Mouse (Mus musculus) urinary bladder, postnatal 36 days (tissue): ENCODE results near the gene Kidins220.

ENCODE experiments used
- DNase-seq, 2 experiments: peaks; one replicate each; pipeline ENCODE4 v3.0.0; 2022; ENCODE audit warnings: low spot score in 2 of 2, mixed read lengths in 1 of 2

Kidins220 gene

GRCm38 (mm10) chr12:25109971-25110681 lies 135.4 kb downstream of the Kidins220 start:
- peak; percentile 54 to 81 for DNase-seq

- DNase-seq, result peak; percentile 9 to 13
Observed at GRCm38 (mm10) chr12:25110682-25111078, 136.0 kb downstream of the Kidins220 start.
